Mouse (Mus musculus) cerebellum, adult 2 months (tissue): Measurements from ENCODE around the gene Zfp712.

Experiments
- CTCF ChIP-seq: fragments of 200-500 bp; IDR thresholded peaks from 2 replicates; pipeline ENCODE4 v1.5.1; 2011; ENCODE audit warnings: low read depth, mild to moderate bottlenecking, control low read depth, low read length, moderate library complexity, borderline replicate concordance; ENCODE audit not compliant: insufficient read depth
- POLR2A ChIP-seq: fragments of 200-500 bp; IDR thresholded peaks from 2 replicates; pipeline ENCODE4 v1.6.1; 2011; ENCODE audit warnings: low read length, control low read depth, borderline replicate concordance; ENCODE audit not compliant: insufficient read depth

DNA sequence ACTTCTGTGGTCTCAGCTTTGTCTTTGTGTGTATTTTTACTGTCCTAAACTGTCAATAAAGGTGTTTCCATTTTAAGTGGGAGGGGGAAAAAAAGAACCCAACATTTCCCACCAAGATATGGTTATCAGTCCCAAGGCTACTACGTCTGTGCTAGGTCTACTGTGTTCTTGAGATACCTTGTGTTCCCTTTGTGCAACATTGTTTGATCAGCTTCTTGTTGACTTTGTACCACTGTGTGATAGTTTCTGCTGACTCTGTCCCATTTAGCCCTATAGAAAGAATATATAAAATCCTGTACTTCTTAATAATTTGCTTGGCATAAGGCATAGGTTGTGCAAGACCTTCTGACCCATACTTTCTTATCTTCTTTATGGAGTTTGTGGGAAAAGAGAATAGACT lies 29.2 kb upstream of the Zfp712 start:
- no peak for TF ChIP-seq CTCF
- no peak for TF ChIP-seq POLR2A
